Mouse (Mus musculus) embryonic facial prominence, embryonic 12.5 days (tissue): Measurements from ENCODE around the gene Ackr4. TPM values are rescaled to one million over a fixed set of nuclear protein-coding genes. Genes with fewer than 3 reads are reported as not detected.
A peak's percentile ranks its signal among the peaks of the same experiment; 100 is the strongest.

Source experiments
- ATAC-seq: fragments of 200-750 bp; cut with Nextera tagmentation; 2 replicates; pipeline ENCODE4 v1.8.0; 2017; ENCODE audit not compliant: insufficient number of reproducible peaks, insufficient read depth, low FRiP score, low TSS enrichment
- H3K27ac ChIP-seq: fragments of 300-500 bp; sonication (generic); 2 replicates; pipeline ENCODE4 v1.5.1; 2016; ENCODE audit warnings: mild to moderate bottlenecking
- H3K27me3 ChIP-seq: fragments of 300-500 bp; sonication (generic); 2 replicates; pipeline ENCODE4 v1.6.1; 2016; ENCODE audit warnings: mild to moderate bottlenecking, moderate library complexity
- H3K36me3 ChIP-seq: fragments of 300-500 bp; sonication (generic); 2 replicates; pipeline ENCODE4 v1.6.1; 2016; ENCODE audit warnings: mild to moderate bottlenecking
- H3K4me1 ChIP-seq: fragments of 300-500 bp; sonication (generic); 2 replicates; pipeline ENCODE4 v1.6.1; 2016
- H3K4me2 ChIP-seq: fragments of 300-500 bp; sonication (generic); replicated peaks from 2 replicates; pipeline ENCODE4 v1.6.1; 2016; ENCODE audit warnings: mild to moderate bottlenecking, moderate library complexity
- H3K4me3 ChIP-seq: fragments of 300-500 bp; sonication (generic); 2 replicates; pipeline ENCODE4 v1.5.1; 2016; ENCODE audit warnings: mild to moderate bottlenecking
- H3K9ac ChIP-seq: fragments of 300-500 bp; sonication (generic); 2 replicates; pipeline ENCODE4 v1.6.1; 2016; ENCODE audit warnings: mild to moderate bottlenecking, moderate library complexity
- H3K9me3 ChIP-seq: fragments of 300-500 bp; sonication (generic); 2 replicates; pipeline ENCODE4 v1.6.1; 2016; ENCODE audit warnings: mild to moderate bottlenecking, moderate library complexity
- WGBS: fragments of 180-500 bp; shearing (Covaris S2); methylation state at CpG from one replicate; pipeline ENCODE4 v1.1.7; 2016; 5-methylcytosine and 5-hydroxymethylcytosine counted together
- polyA plus RNA-seq: library from polyadenylated mRNA; unstranded; fragments of >200 nt; fragmentation: Nextera tagmentation; extraction: Ambion mirVana; gene quantifications from 2 replicates; pipeline ENCODE4 v1.2.1, GENCODE M21; 2016

Gene Ackr4
- polyA plus RNA-seq, result 0.62 and 0.82 TPM in 2 replicates

- Histone ChIP-seq H3K27me3 (no peaks in the 10 kb centered on the region), H3K4me2 (no peak within 1 kb of the TSS), H3K9me3 (no peaks in the 10 kb centered on the region), H3K27ac (0 out of 2 replicates have a peak within 1 kb of the TSS, but pooled peaks have one; percentile 37), H3K9ac (no peak within 1 kb of the TSS), H3K4me1 (no peaks in the 10 kb centered on the region; the same call in none of the 2 replicates), H3K36me3 (no peaks in the 10 kb centered on the region), H3K4me3 (no peak within 1 kb of the TSS)
- 71% methylated on average over 3 of the region's 3 CpGs for WGBS
- no peak for ATAC-seq
Observed at GRCm38 (mm10) chr9:104126833-104127232, at the start of gene Ackr4. Ackr4 (minus strand) TSS chr9:104126933.

- H3K4me3 ChIP-seq, result no peak overlapping the region
- no peak overlapping the region for H3K9ac ChIP-seq
- no peak overlapping the region for H3K27ac ChIP-seq
- H3K4me2 ChIP-seq, result no peak overlapping the region
- ATAC-seq, result no peak
- 94% methylated on average over 6 of the region's 6 CpGs for WGBS
- H3K9me3 ChIP-seq, result no peaks in the 10 kb centered on the region
- no peaks in the 10 kb centered on the region for H3K4me1 ChIP-seq
- H3K27me3 ChIP-seq, result no peaks in the 10 kb centered on the region
- peaks cover 66% of the 10 kb centered on the region for H3K36me3 ChIP-seq
Observed at GRCm38 (mm10) chr9:104172342-104172741, 45.6 kb upstream of the Ackr4 start.

- H3K9ac ChIP-seq, result no peak overlapping the region
- ATAC-seq, result no peak
Observed at GRCm38 (mm10) chr9:104171651-104172050, 44.9 kb upstream of the Ackr4 start.

GRCm38 (mm10) chr9:104169986-104170385 is 43.3 kb upstream of the Ackr4 start:
- no peak overlapping the region for H3K9ac ChIP-seq
- WGBS, result 89% methylated on average over 10 of the region's 10 CpGs
- H3K36me3 ChIP-seq, result peaks cover 64% of the 10 kb centered on the region
- H3K4me1 ChIP-seq, result no peaks in the 10 kb centered on the region
- no peak for ATAC-seq
- no peak overlapping the region for H3K4me2 ChIP-seq
- no peaks in the 10 kb centered on the region for H3K27me3 ChIP-seq
- no peaks in the 10 kb centered on the region for H3K9me3 ChIP-seq
- no peak overlapping the region for H3K4me3 ChIP-seq
- no peak overlapping the region for H3K27ac ChIP-seq

More at GRCm38 (mm10) chr9:104171651-104172050, 44.9 kb upstream of the Ackr4 start:
- Histone ChIP-seq H3K9me3 (no peaks in the 10 kb centered on the region), H3K4me3 (no peak overlapping the region), H3K4me1 (no peaks in the 10 kb centered on the region), H3K36me3 (peaks cover 67% of the 10 kb centered on the region), H3K27ac (no peak overlapping the region), H3K4me2 (no peak overlapping the region), H3K27me3 (no peaks in the 10 kb centered on the region)
- 93% methylated on average over 6 of the region's 6 CpGs for WGBS

GRCm38 (mm10) chr9:104165926-104166325 is 39.2 kb upstream of the Ackr4 start:
- H3K4me3 ChIP-seq, result no peak overlapping the region
- no peak overlapping the region for H3K9ac ChIP-seq
- H3K4me1 ChIP-seq, result no peaks in the 10 kb centered on the region
- no peaks in the 10 kb centered on the region for H3K27me3 ChIP-seq
- 87% methylated on average over 5 of the region's 5 CpGs for WGBS
- no peaks in the 10 kb centered on the region for H3K9me3 ChIP-seq
- H3K27ac ChIP-seq, result no peak overlapping the region
- peaks cover 72% of the 10 kb centered on the region for H3K36me3 ChIP-seq
- ATAC-seq, result no peak
- H3K4me2 ChIP-seq, result no peak overlapping the region

- Histone ChIP-seq H3K27ac (no peak overlapping the region), H3K9me3 (no peaks in the 10 kb centered on the region), H3K9ac (no peak overlapping the region), H3K4me2 (no peak overlapping the region), H3K36me3 (peaks cover 80% of the 10 kb centered on the region), H3K4me3 (no peak overlapping the region), H3K27me3 (no peaks in the 10 kb centered on the region), H3K4me1 (no peaks in the 10 kb centered on the region)
- 87% methylated on average over 5 of the region's 5 CpGs for WGBS
- ATAC-seq, result no peak
Observed at GRCm38 (mm10) chr9:104164194-104164593, 37.5 kb upstream of the Ackr4 start.

- no peaks in the 10 kb centered on the region for H3K4me1 ChIP-seq
- no peak overlapping the region for H3K9ac ChIP-seq
- whole genome bisulfite sequencing, result 88% methylated on average over 7 of the region's 7 CpGs
- H3K9me3 ChIP-seq, result no peaks in the 10 kb centered on the region
- no peaks in the 10 kb centered on the region for H3K27me3 ChIP-seq
- no peak overlapping the region for H3K4me3 ChIP-seq
- H3K27ac ChIP-seq, result no peak overlapping the region
- H3K4me2 ChIP-seq, result no peak overlapping the region
- H3K36me3 ChIP-seq, result peaks cover 88% of the 10 kb centered on the region
- no peak for ATAC-seq
Observed at GRCm38 (mm10) chr9:104161117-104161516, 34.4 kb upstream of the Ackr4 start.

GRCm38 (mm10) chr9:104157291-104157690 is 30.6 kb upstream of the Ackr4 start:
- H3K9me3 ChIP-seq, result no peaks in the 10 kb centered on the region

GRCm38 (mm10) chr9:104156506-104156905 is 29.8 kb upstream of the Ackr4 start:
- no peak for ATAC-seq
- Histone ChIP-seq H3K4me1 (no peaks in the 10 kb centered on the region), H3K4me3 (no peak overlapping the region), H3K27ac (no peak overlapping the region), H3K9ac (no peak overlapping the region), H3K9me3 (no peaks in the 10 kb centered on the region), H3K4me2 (no peak overlapping the region), H3K27me3 (no peaks in the 10 kb centered on the region), H3K36me3 (peaks cover 92% of the 10 kb centered on the region)
- 94% methylated on average over 8 of the region's 8 CpGs for WGBS

More at GRCm38 (mm10) chr9:104157291-104157690, 30.6 kb upstream of the Ackr4 start:
- Histone ChIP-seq H3K27ac (no peak overlapping the region), H3K4me2 (no peak overlapping the region), H3K36me3 (peaks cover 92% of the 10 kb centered on the region), H3K4me3 (no peak overlapping the region), H3K9ac (no peak overlapping the region), H3K4me1 (no peaks in the 10 kb centered on the region), H3K27me3 (no peaks in the 10 kb centered on the region)
- no peak for ATAC-seq
- 97% methylated on average over 7 of the region's 7 CpGs for WGBS

GRCm38 (mm10) chr9:104155100-104155715 is 28.5 kb upstream of the Ackr4 start:
- Histone ChIP-seq H3K4me2 (no peak overlapping the region), H3K27me3 (no peaks in the 10 kb centered on the region), H3K9me3 (no peaks in the 10 kb centered on the region), H3K36me3 (peaks cover 91% of the 10 kb centered on the region), H3K27ac (no peak overlapping the region), H3K9ac (no peak overlapping the region), H3K4me3 (no peak overlapping the region), H3K4me1 (no peaks in the 10 kb centered on the region)
- WGBS, result 92% methylated on average over 14 of the region's 14 CpGs
- no peak for ATAC-seq

- WGBS, result 93% methylated on average over 7 of the region's 7 CpGs
- H3K4me3 ChIP-seq, result no peak overlapping the region
- no peak overlapping the region for H3K4me2 ChIP-seq
- no peaks in the 10 kb centered on the region for H3K4me1 ChIP-seq
- no peak overlapping the region for H3K27ac ChIP-seq
- ATAC-seq, result no peak
- H3K27me3 ChIP-seq, result no peaks in the 10 kb centered on the region
- no peaks in the 10 kb centered on the region for H3K9me3 ChIP-seq
- H3K36me3 ChIP-seq, result peaks cover 72% of the 10 kb centered on the region
- no peak overlapping the region for H3K9ac ChIP-seq
Observed at GRCm38 (mm10) chr9:104152121-104152520, 25.4 kb upstream of the Ackr4 start.

- ATAC-seq, result no peak
- Histone ChIP-seq H3K9ac (no peak overlapping the region), H3K4me3 (no peak overlapping the region), H3K4me1 (no peaks in the 10 kb centered on the region), H3K36me3 (peaks cover 40% of the 10 kb centered on the region), H3K27me3 (no peaks in the 10 kb centered on the region), H3K27ac (no peak overlapping the region), H3K4me2 (no peak overlapping the region), H3K9me3 (no peaks in the 10 kb centered on the region)
- 95% methylated on average over 7 of the region's 7 CpGs for WGBS
Observed at GRCm38 (mm10) chr9:104148969-104149368, 22.2 kb upstream of the Ackr4 start.
